Mouse (Mus musculus): Measurements from ENCODE around the gene C2cd5. TPM values are rescaled to one million over a fixed set of nuclear protein-coding genes. Genes with fewer than 3 reads are reported as not detected.

C2cd5 gene
- polyA plus RNA-seq, 1 experiment from 2014 or later = 25.0 TPM

Other genes starting within 250 kb of the C2cd5 start
- gene St8sia1, start 135.7 kb downstream of the C2cd5 start, polyA plus RNA-seq (2014; fragmentation: Nextera tagmentation; extraction: Ambion mirVana) = 1.2 and 2.1 TPM in 2 replicates
- gene Etnk1, start 67.1 kb upstream of the C2cd5 start, polyA plus RNA-seq (2014; fragmentation: Nextera tagmentation; extraction: Ambion mirVana) = 20.0 and 23.6 TPM in 2 replicates